Mouse (Mus musculus) forebrain, embryonic 11.5 days (tissue): Measurements from ENCODE around the gene Arhgap45. TPM values are rescaled to one million over a fixed set of nuclear protein-coding genes. Genes with fewer than 3 reads are reported as not detected.

Experiments
- ATAC-seq: fragments of 200-750 bp; cut with Nextera tagmentation; replicated peaks from 2 replicates; pipeline ENCODE4 v1.8.0; 2017; ENCODE audit warnings: moderate TSS enrichment; ENCODE audit not compliant: low FRiP score
- DNase-seq: peaks from one replicate; pipeline ENCODE4 v3.0.0-alpha.2; 2017; ENCODE audit warnings: low spot score
- H3K27ac ChIP-seq: fragments of 300-500 bp; sonication (generic); 2 replicates; pipeline ENCODE4 v1.5.1; 2014; ENCODE audit warnings: low read depth, low read length
- H3K27me3 ChIP-seq: fragments of 300-500 bp; sonication (generic); 2 replicates; pipeline ENCODE4 v1.6.1; 2014; ENCODE audit warnings: mild to moderate bottlenecking, low read length, mixed read lengths; ENCODE audit not compliant: control insufficient read depth, insufficient read depth
- H3K36me3 ChIP-seq: fragments of 300-500 bp; sonication (generic); 2 replicates; pipeline ENCODE4 v1.6.1; 2014; ENCODE audit warnings: mild to moderate bottlenecking, low read length, moderate library complexity, mixed read lengths; ENCODE audit not compliant: control insufficient read depth, insufficient read depth
- H3K4me1 ChIP-seq: fragments of 300-500 bp; sonication (generic); replicated peaks from 2 replicates; pipeline ENCODE4 v1.6.1; 2014; ENCODE audit warnings: low read length, mixed read lengths; ENCODE audit not compliant: control insufficient read depth, insufficient read depth
- H3K4me2 ChIP-seq: fragments of 300-500 bp; sonication (generic); 2 replicates; pipeline ENCODE4 v1.6.1; 2014; ENCODE audit warnings: low read depth, mild to moderate bottlenecking, low read length, moderate library complexity, mixed read lengths; ENCODE audit not compliant: severe bottlenecking
- H3K4me3 ChIP-seq: fragments of 300-500 bp; sonication (generic); 2 replicates; pipeline ENCODE4 v1.5.1; 2014; ENCODE audit warnings: low read depth, low read length
- H3K9ac ChIP-seq: fragments of 300-500 bp; sonication (generic); 2 replicates; pipeline ENCODE4 v1.6.1; 2014; ENCODE audit warnings: low read length
- H3K9me3 ChIP-seq: fragments of 300-500 bp; sonication (generic); 2 replicates; pipeline ENCODE4 v1.6.1; 2016; ENCODE audit warnings: low read length, mixed read lengths; ENCODE audit not compliant: control insufficient read depth
- WGBS: fragments of 180-500 bp; shearing (Covaris S2); extraction: QIAGEN DNeasy Blood & Tissue Kit; methylation state at CpG from one replicate; pipeline ENCODE4 v1.1.7; 2014; 5-methylcytosine and 5-hydroxymethylcytosine counted together
- polyA plus RNA-seq: library from polyadenylated mRNA; unstranded; fragments of >200 nt; fragmentation: Nextera tagmentation; extraction: Ambion mirVana; gene quantifications from 2 replicates; pipeline ENCODE4 v1.2.1, GENCODE M21; 2014

Gene Arhgap45
- polyA plus RNA-seq, 1 experiment from 2014 or later = 4.9 TPM

DNA sequence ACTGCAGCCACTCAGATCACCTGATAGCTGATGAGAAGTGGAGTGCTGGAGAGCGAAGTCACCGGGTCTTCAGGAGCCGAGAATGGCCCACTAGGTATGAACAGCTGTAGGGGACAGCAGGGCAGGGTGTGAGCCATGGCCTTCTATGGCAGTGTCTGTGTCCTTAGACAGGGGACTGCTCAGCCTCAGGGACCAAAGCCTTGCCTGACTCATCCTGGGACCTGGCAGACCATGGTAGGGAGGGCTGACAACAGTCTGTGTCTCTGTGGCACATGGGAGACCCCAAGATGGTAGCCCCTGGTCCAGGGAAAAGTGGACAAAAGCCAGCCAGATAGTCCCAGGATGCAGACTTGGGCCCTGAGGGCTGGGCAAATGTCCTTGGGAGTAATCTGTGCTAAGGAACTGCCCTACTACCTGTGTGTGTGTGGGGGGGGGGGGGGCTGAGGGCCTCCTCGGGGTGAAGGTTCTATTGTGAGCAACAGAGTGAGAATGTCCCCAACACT lies 53.5 kb downstream of the Arhgap45 start:
- Histone ChIP-seq H3K9me3 (no peaks in the 10 kb centered on the region), H3K27ac (no peak overlapping the region), H3K4me2 (no peak overlapping the region), H3K27me3 (no peaks in the 10 kb centered on the region), H3K4me1 (no peaks in the 10 kb centered on the region), H3K36me3 (no peaks in the 10 kb centered on the region), H3K9ac (no peak overlapping the region), H3K4me3 (no peak overlapping the region)
- WGBS = 90% methylated on average over 4 of the region's 4 CpGs
- DNase-seq = no peak
- no peak for ATAC-seq

DNA sequence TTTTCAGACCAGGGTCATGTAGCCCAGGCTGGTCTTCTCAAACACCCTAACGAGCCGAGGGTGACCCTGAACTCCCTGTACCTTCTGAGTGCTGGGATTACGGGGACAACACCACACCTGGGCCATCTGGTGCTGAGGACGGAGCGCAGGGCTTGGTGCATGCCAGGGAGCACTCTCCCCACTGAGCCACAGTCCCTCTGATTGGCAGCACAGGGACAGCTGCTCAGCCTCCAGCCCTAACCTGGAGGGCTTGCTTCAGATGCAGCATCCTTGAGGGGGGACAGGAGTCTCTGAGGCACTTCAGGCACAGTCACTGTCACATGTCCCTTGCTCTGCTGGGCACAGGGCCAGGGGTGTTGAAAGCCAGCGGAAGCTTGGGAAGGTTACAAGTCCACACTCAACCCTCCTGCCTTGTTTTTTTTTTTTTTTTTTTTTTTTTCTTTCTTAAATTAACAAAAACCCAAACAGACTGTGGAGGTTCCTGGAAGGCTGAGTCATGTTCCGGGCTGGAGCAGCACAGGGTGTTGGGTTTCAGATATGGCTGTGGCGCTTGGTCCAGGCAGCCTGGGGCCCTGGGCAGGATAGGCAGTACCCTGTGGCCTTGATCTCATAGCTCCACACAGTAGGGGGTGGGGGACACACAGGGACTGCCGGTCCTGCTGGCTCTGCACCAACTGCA lies 54.5 kb downstream of the Arhgap45 start:
- Histone ChIP-seq H3K9ac (no peak overlapping the region), H3K27me3 (no peaks in the 10 kb centered on the region), H3K4me1 (peaks cover 4% of the 10 kb centered on the region; the same call in 1 of the 2 replicates), H3K4me3 (no peak overlapping the region), H3K27ac (0 out of 2 replicates have a peak overlapping the region, but pooled peaks have one; percentile 31), H3K4me2 (no peak overlapping the region), H3K36me3 (no peaks in the 10 kb centered on the region), H3K9me3 (no peaks in the 10 kb centered on the region)
- ATAC-seq (0 out of 2 replicates have a peak, but pooled peaks have one; percentile 50), DNase-seq (no peak)
- 80% methylated on average over 9 of the region's 9 CpGs for WGBS

DNA sequence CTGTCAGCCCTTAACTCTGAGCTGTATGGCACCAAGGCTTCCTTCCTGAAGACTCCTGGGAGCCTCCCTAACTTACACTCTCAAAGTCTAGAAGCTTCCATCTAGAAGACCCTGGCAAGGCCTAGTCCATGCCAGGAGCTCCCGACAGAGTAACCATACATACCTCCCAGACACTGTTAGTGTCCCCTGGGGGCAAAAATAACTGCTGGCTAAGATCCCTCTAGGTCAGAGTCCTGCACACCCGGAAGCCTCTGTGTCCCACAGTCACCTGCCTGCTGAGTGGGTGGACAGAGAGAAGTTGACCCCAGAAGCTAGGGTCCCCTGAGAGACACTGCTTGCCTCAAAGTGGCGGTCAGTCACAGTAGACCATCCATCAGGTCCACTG lies 55.1 kb downstream of the Arhgap45 start:
- WGBS = 86% methylated on average over 3 of the region's 3 CpGs
- Histone ChIP-seq H3K4me1 (peaks cover 4% of the 10 kb centered on the region; the same call in 1 of the 2 replicates), H3K36me3 (no peaks in the 10 kb centered on the region), H3K9me3 (no peaks in the 10 kb centered on the region), H3K9ac (no peak overlapping the region), H3K4me3 (no peak overlapping the region), H3K4me2 (no peak overlapping the region), H3K27me3 (no peaks in the 10 kb centered on the region), H3K27ac (0 out of 2 replicates have a peak overlapping the region, but pooled peaks have one; percentile 4)
- ATAC-seq = no peak
- DNase-seq = no peak

DNA sequence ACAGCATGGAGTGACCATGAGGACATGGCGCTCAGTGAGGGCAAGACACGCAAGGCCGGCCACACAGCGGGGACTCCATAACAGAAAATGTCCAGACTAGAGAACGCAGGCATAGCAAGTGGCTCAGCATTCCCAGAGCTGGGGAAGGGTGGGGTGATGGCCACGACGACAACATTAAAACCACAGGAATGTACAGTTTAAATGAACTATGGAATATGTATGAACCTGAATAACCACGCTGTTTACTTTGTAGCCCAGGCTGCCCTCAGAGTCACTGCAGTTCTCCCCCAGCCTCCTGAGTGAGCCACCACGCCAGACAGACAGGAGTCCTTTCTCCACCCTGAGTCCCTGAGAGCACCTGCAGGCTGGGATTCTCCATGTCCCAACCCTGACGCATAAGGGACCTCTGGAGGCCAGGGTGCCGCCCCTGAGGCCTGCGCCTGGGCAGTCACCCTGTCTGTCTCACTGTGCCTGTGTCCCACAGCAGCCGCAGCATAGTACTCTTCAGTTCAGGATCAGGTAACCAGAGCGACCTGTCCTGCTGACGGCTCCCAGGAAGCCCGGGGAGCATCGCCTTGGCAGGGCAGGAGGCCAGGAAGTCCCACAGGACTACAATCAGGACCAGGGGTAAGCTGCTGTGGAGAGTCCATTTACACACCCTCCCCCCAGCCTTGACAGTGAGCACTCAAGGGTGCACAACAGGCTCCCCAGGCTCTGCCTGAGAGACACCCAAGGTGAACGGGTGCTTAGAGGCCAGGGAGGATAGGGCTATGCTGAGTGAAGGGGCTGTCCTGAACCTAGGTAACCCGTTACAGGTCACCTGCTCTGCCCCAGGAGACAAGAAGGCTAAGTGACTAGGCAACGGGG lies 56.4 kb downstream of the Arhgap45 start:
- no peak for ATAC-seq
- Histone ChIP-seq H3K9ac (no peak overlapping the region), H3K27ac (no peak overlapping the region), H3K4me1 (peaks cover 4% of the 10 kb centered on the region; the same call in 1 of the 2 replicates), H3K4me2 (no peak overlapping the region), H3K36me3 (no peaks in the 10 kb centered on the region), H3K9me3 (no peaks in the 10 kb centered on the region), H3K27me3 (no peaks in the 10 kb centered on the region), H3K4me3 (no peak overlapping the region)
- DNase-seq = no peak
- whole genome bisulfite sequencing = 85% methylated on average over 20 of the region's 20 CpGs

DNA sequence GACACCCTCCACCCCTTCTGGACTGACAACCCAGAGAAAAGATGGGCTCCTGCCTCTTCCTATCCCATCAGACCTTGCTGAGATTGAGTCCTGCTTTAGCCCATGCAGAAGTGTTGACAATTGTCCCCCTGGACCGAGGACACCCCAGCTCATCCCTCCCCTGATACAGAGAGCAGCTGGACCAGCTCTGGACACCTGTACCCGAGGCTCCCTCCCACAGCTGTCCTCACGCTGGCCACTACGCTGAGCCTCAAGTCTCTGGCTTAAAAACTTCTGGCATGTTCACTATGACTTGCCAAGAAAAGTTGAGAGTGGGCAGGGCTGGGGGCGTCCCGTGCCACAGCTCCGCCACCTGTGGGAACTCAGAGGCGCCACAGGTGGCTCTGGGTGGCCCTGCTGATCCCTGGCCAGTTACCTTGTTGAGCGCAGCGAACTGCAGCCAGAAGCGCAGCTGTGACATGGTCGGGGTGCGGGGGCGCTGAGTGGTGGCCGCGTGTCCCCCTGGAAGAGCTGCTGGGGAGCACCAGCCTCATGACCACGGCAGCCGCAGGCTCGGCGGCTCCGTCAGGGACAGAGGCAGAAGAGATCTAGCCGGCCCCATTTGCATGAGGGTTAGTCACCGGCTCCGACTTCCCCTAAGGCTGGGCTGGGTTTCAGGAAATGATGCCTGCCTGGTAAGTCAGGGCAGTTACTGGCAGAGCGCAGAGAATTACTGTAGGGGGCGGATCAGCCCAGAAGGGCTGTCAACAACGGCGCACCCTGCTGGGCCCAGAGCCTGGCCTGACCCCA lies 58.6 kb downstream of the Arhgap45 start:
- no peaks in the 10 kb centered on the region for H3K9me3 ChIP-seq
- H3K36me3 ChIP-seq = no peaks in the 10 kb centered on the region
- H3K4me1 ChIP-seq = peaks cover 4% of the 10 kb centered on the region; the same call in 1 of the 2 replicates
- H3K27me3 ChIP-seq = no peaks in the 10 kb centered on the region
- no peak overlapping the region for H3K27ac ChIP-seq
- 0 out of 2 replicates have a peak overlapping the region, but pooled peaks have one; percentile 8 for H3K4me2 ChIP-seq
- no peak for ATAC-seq
- H3K4me3 ChIP-seq = no peak overlapping the region
- 16% methylated on average over 28 of the region's 28 CpGs for WGBS
- H3K9ac ChIP-seq = peak overlapping the region; percentile 23
- DNase-seq = no peak

DNA sequence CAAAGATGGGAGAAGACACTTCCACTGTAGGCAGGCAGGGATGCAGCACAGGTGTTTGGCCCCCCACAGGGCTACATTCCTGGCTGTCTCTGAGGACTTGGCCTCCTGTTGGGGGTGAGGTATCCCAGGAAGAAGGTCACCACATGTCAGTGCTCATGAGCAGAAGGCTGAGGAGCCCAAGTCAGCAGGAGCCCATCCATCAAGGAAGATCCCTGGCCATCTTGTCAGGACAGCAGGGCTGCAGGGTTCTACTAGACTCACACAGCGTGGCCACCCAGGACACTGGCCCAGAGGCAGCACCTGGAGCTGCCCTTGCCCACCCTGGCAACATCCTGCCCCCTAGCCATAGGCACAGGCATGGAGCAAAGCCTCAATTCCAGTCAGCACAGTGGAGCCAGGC lies 59.5 kb downstream of the Arhgap45 start:
- H3K4me2 ChIP-seq = no peak overlapping the region
- no peak overlapping the region for H3K4me3 ChIP-seq
- peaks cover 4% of the 10 kb centered on the region; the same call in 1 of the 2 replicates for H3K4me1 ChIP-seq
- H3K36me3 ChIP-seq = no peaks in the 10 kb centered on the region
- no peak for ATAC-seq
- H3K27ac ChIP-seq = no peak overlapping the region
- H3K9me3 ChIP-seq = no peaks in the 10 kb centered on the region
- no peak for DNase-seq
- no peak overlapping the region for H3K9ac ChIP-seq
- no peaks in the 10 kb centered on the region for H3K27me3 ChIP-seq
- WGBS = 45% methylated on average over 1 of the region's 1 CpGs

DNA sequence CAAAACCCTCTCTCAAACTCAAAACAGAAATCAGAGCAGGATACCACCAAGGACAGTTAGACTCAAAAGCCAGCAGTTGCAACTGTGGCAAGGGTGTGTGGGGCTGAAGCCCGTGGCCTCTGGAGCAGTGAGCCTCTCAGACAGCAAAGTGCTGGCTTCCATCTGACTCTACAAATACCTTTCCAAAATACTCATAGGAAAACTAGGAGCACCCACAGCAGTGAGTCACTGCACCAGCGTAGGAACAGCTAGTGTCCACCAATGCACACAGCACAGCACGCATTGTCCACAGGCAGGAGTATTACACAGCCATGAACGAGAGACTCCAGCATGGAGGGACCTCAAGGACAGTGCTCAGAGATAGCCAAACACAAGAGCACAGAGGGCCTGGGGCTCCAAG lies 59.9 kb downstream of the Arhgap45 start:
- Histone ChIP-seq H3K27ac (no peak overlapping the region), H3K4me1 (peaks cover 4% of the 10 kb centered on the region; the same call in 1 of the 2 replicates), H3K4me2 (no peak overlapping the region), H3K27me3 (no peaks in the 10 kb centered on the region), H3K4me3 (no peak overlapping the region), H3K36me3 (no peaks in the 10 kb centered on the region), H3K9ac (no peak overlapping the region), H3K9me3 (no peaks in the 10 kb centered on the region)
- no peak for ATAC-seq
- no peak for DNase-seq
- WGBS = 92% methylated on average over 4 of the region's 4 CpGs

DNA sequence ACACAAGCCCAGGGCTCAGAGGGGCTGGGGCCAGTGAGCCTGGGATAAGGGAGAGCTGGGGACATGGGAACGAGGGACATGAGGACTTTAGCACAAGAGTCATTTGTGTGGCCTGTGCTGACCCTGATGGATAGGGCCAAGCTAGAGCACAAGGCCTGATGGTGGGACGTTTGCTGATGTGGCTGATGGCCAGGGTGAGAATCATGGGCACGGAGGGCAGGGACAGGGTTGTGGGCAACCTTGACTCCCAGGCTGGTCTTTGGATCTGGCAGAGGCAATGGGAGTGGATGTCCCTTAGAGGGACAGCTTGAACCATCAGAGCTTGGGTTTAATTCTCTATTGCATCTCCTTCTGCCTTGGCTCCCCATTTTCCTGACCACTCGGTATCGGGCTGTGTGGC lies 60.9 kb downstream of the Arhgap45 start:
- no peak overlapping the region for H3K4me3 ChIP-seq
- H3K4me1 ChIP-seq = peaks cover 4% of the 10 kb centered on the region; the same call in 1 of the 2 replicates
- WGBS = 86% methylated on average over 5 of the region's 5 CpGs
- no peaks in the 10 kb centered on the region for H3K27me3 ChIP-seq
- H3K36me3 ChIP-seq = peaks cover 2% of the 10 kb centered on the region; the same call in 1 of the 2 replicates
- no peak overlapping the region for H3K9ac ChIP-seq
- H3K27ac ChIP-seq = no peak overlapping the region
- H3K9me3 ChIP-seq = no peaks in the 10 kb centered on the region
- H3K4me2 ChIP-seq = no peak overlapping the region
- ATAC-seq (no peak), DNase-seq (no peak)
